Mouse (Mus musculus): ENCODE results near the gene Mrnip. TPM values are rescaled to one million over a fixed set of nuclear protein-coding genes. Genes with fewer than 3 reads are reported as not detected.

Mrnip gene
- polyA plus RNA-seq, 2 experiments = 16.8 to 17.6 TPM

GRCm38 (mm10) chr11:50240235-50240911 lies 66.1 kb downstream of the Mrnip start:
- H3K4me2 ChIP-seq (replicated peaks; ENCODE audit: low read depth, low read length, severe bottlenecking) = no peak overlapping the region
- ATAC-seq (ENCODE audit: low FRiP score, low read depth) (no peak), DNase-seq (ENCODE audit: low spot score) (no peak)
- TF ChIP-seq POLR2A (IDR thresholded peaks at IDR 0.05; ENCODE audit: borderline replicate concordance, extremely low read depth, insufficient read depth, insufficient read length) = no peak
- H3K4me3 ChIP-seq (replicated peaks; ENCODE audit: low read length) = no peak overlapping the region
- no peaks in the 10 kb centered on the region for H3K36me3 ChIP-seq (ENCODE audit: control insufficient read depth, insufficient read depth, low read length)
- H3K27me3 ChIP-seq (ENCODE audit: control insufficient read depth, insufficient read depth, low read length) = peaks cover 16% of the 10 kb centered on the region
- no peak overlapping the region for H3K27ac ChIP-seq (replicated peaks; ENCODE audit: low read depth, low read length)
- no peak overlapping the region for H3K9ac ChIP-seq (ENCODE audit: low read depth, low read length, severe bottlenecking)
- WGBS = 89% methylated on average over 7 of the region's 7 CpGs
- H3K4me1 ChIP-seq (ENCODE audit: control insufficient read depth, insufficient read depth, low read length) = peaks cover 5% of the 10 kb centered on the region
- no peaks in the 10 kb centered on the region for H3K9me3 ChIP-seq (ENCODE audit: control insufficient read depth, low read length)

GRCm38 (mm10) chr11:50243926-50244325 lies 69.7 kb downstream of the Mrnip start:
- Histone ChIP-seq H3K9me3 (ENCODE audit: control insufficient read depth, low read length) (no peaks in the 10 kb centered on the region), H3K27ac (replicated peaks; ENCODE audit: low read depth, low read length) (no peak overlapping the region), H3K4me1 (ENCODE audit: control insufficient read depth, insufficient read depth, low read length) (no peaks in the 10 kb centered on the region), H3K9ac (ENCODE audit: low read depth, low read length, severe bottlenecking) (no peak overlapping the region), H3K4me2 (replicated peaks; ENCODE audit: low read depth, low read length, severe bottlenecking) (no peak overlapping the region), H3K4me3 (replicated peaks; ENCODE audit: low read length) (no peak overlapping the region), H3K36me3 (ENCODE audit: control insufficient read depth, insufficient read depth, low read length) (no peaks in the 10 kb centered on the region), H3K27me3 (ENCODE audit: control insufficient read depth, insufficient read depth, low read length) (no peaks in the 10 kb centered on the region)
- DNase-seq (ENCODE audit: low spot score) (no peak), ATAC-seq (ENCODE audit: low FRiP score, low read depth) (no peak)
- TF ChIP-seq POLR2A (IDR thresholded peaks at IDR 0.05; ENCODE audit: borderline replicate concordance, extremely low read depth, insufficient read depth, insufficient read length) = no peak
- WGBS = 80% methylated on average over 6 of the region's 6 CpGs

GRCm38 (mm10) chr11:50245269-50245668 lies 71.0 kb downstream of the Mrnip start:
- Histone ChIP-seq H3K27me3 (ENCODE audit: control insufficient read depth, insufficient read depth, low read length) (no peaks in the 10 kb centered on the region), H3K9me3 (ENCODE audit: control insufficient read depth, low read length) (no peaks in the 10 kb centered on the region), H3K4me1 (ENCODE audit: control insufficient read depth, insufficient read depth, low read length) (no peaks in the 10 kb centered on the region), H3K4me3 (replicated peaks; ENCODE audit: low read length) (no peak overlapping the region), H3K27ac (replicated peaks; ENCODE audit: low read depth, low read length) (no peak overlapping the region), H3K36me3 (ENCODE audit: control insufficient read depth, insufficient read depth, low read length) (no peaks in the 10 kb centered on the region), H3K9ac (ENCODE audit: low read depth, low read length, severe bottlenecking) (no peak overlapping the region), H3K4me2 (replicated peaks; ENCODE audit: low read depth, low read length, severe bottlenecking) (no peak overlapping the region)
- TF ChIP-seq POLR2A (IDR thresholded peaks at IDR 0.05; ENCODE audit: borderline replicate concordance, extremely low read depth, insufficient read depth, insufficient read length) = no peak
- no peak for DNase-seq (ENCODE audit: low spot score)
- ATAC-seq (ENCODE audit: low FRiP score, low read depth) = no peak
- WGBS = 74% methylated on average over 5 of the region's 5 CpGs

GRCm38 (mm10) chr11:50248473-50249171 lies 74.4 kb downstream of the Mrnip start:
- WGBS = 70% methylated on average over 7 of the region's 7 CpGs
- no peak for TF ChIP-seq POLR2A (IDR thresholded peaks at IDR 0.05; ENCODE audit: borderline replicate concordance, extremely low read depth, insufficient read depth, insufficient read length)
- Histone ChIP-seq H3K27me3 (ENCODE audit: control insufficient read depth, insufficient read depth, low read length) (no peaks in the 10 kb centered on the region), H3K4me1 (ENCODE audit: control insufficient read depth, insufficient read depth, low read length) (peaks cover 6% of the 10 kb centered on the region; the same call in 1 of the 2 replicates), H3K36me3 (ENCODE audit: control insufficient read depth, insufficient read depth, low read length) (no peaks in the 10 kb centered on the region), H3K27ac (replicated peaks; ENCODE audit: low read depth, low read length) (no peak overlapping the region), H3K9ac (ENCODE audit: low read depth, low read length, severe bottlenecking) (no peak overlapping the region), H3K4me2 (replicated peaks; ENCODE audit: low read depth, low read length, severe bottlenecking) (no peak overlapping the region), H3K9me3 (ENCODE audit: control insufficient read depth, low read length) (no peaks in the 10 kb centered on the region), H3K4me3 (replicated peaks; ENCODE audit: low read length) (no peak overlapping the region)
- no peak for DNase-seq (ENCODE audit: low spot score)
- no peak for ATAC-seq (ENCODE audit: low FRiP score, low read depth)

Small RNA genes lying within 50 kb of the gene (microRNA-seq; reads per million reads assigned to microRNA genes)
- not detected for gene Mir6919

Other genes with a start within 250 kb of the Mrnip start
- 56.7 and 57.0 TPM in 2 replicates for gene Rnf130, start 149.1 kb upstream of the Mrnip start, polyA plus RNA-seq (2012; rRNA removed)
- gene Rnf130, start 149.1 kb upstream of the Mrnip start, polyA plus RNA-seq (2014; fragmentation: Nextera tagmentation; extraction: Ambion mirVana) = 90.3 and 105 TPM in 2 replicates
- gene Tbc1d9b, start 43.0 kb upstream of the Mrnip start, polyA plus RNA-seq (2012; rRNA removed) = 44.9 and 51.5 TPM in 2 replicates
- gene Tbc1d9b, start 43.0 kb upstream of the Mrnip start, polyA plus RNA-seq (2014; fragmentation: Nextera tagmentation; extraction: Ambion mirVana) = 45.2 and 50.5 TPM in 2 replicates
- 112 and 120 TPM in 2 replicates for gene Sqstm1, start 36.4 kb downstream of the Mrnip start, polyA plus RNA-seq (2012; rRNA removed)
- gene Sqstm1, start 36.4 kb downstream of the Mrnip start, polyA plus RNA-seq (2014; fragmentation: Nextera tagmentation; extraction: Ambion mirVana) = 214 and 227 TPM in 2 replicates
- gene Mgat4b, start 36.4 kb downstream of the Mrnip start, polyA plus RNA-seq (2012; rRNA removed) = 34.5 and 45.3 TPM in 2 replicates
- gene Mgat4b, start 36.4 kb downstream of the Mrnip start, polyA plus RNA-seq (2014; fragmentation: Nextera tagmentation; extraction: Ambion mirVana) = 21.1 and 23.6 TPM in 2 replicates
- gene Ltc4s, start 64.2 kb downstream of the Mrnip start, polyA plus RNA-seq (2012; rRNA removed) = 4.0 and 7.1 TPM in 2 replicates
- gene Ltc4s, start 64.2 kb downstream of the Mrnip start, polyA plus RNA-seq (2014; fragmentation: Nextera tagmentation; extraction: Ambion mirVana) = 2.5 and 3.9 TPM in 2 replicates
- 25.2 and 30.9 TPM in 2 replicates for gene Maml1, start 117.9 kb downstream of the Mrnip start, polyA plus RNA-seq (2012; rRNA removed)
- gene Maml1, start 117.9 kb downstream of the Mrnip start, polyA plus RNA-seq (2014; fragmentation: Nextera tagmentation; extraction: Ambion mirVana) = 13.7 and 15.3 TPM in 2 replicates
- gene Canx, start 151.2 kb downstream of the Mrnip start, polyA plus RNA-seq (2012; rRNA removed) = 150 and 208 TPM in 2 replicates
- 232 and 244 TPM in 2 replicates for gene Canx, start 151.2 kb downstream of the Mrnip start, polyA plus RNA-seq (2014; fragmentation: Nextera tagmentation; extraction: Ambion mirVana)
- 0.16 TPM in 1 of 2 replicates, not detected in the other for gene Cby3, start 180.0 kb downstream of the Mrnip start, polyA plus RNA-seq (2012; rRNA removed)
- gene Cby3, start 180.0 kb downstream of the Mrnip start, polyA plus RNA-seq (2014; fragmentation: Nextera tagmentation; extraction: Ambion mirVana) = 0.47 TPM in 1 of 2 replicates, not detected in the other
- gene Hnrnph1, start 202.5 kb downstream of the Mrnip start, polyA plus RNA-seq (2012; rRNA removed) = 769 and 778 TPM in 2 replicates
- gene Hnrnph1, start 202.5 kb downstream of the Mrnip start, polyA plus RNA-seq (2014; fragmentation: Nextera tagmentation; extraction: Ambion mirVana) = 453 and 466 TPM in 2 replicates